Mouse (Mus musculus): Measurements from ENCODE around the gene Sh2b3. TPM values are rescaled to one million over a fixed set of nuclear protein-coding genes. Genes with fewer than 3 reads are reported as not detected.

Sh2b3 gene
- polyA plus RNA-seq, 1 experiment from 2014 or later, result 6.1 TPM

- ATAC-seq (ENCODE audit: low read depth), result no peak
- Histone ChIP-seq H3K9ac (ENCODE audit: low read depth, low read length) (no peak overlapping the region), H3K4me1 (ENCODE audit: control insufficient read depth, low read depth, low read length) (no peaks in the 10 kb centered on the region), H3K27me3 (ENCODE audit: control insufficient read depth, insufficient read depth, low read depth, low read length) (no peaks in the 10 kb centered on the region), H3K36me3 (ENCODE audit: control insufficient read depth, insufficient read depth) (peaks cover 33% of the 10 kb centered on the region), H3K9me3 (replicated peaks; ENCODE audit: control insufficient read depth, low read length) (no peaks in the 10 kb centered on the region), H3K4me2 (ENCODE audit: low read depth, low read length) (no peak overlapping the region), H3K27ac (ENCODE audit: low read length) (no peak overlapping the region), H3K4me3 (ENCODE audit: low read depth, low read length) (no peak overlapping the region)
- 77% methylated on average over 8 of the region's 8 CpGs for WGBS (ENCODE audit: insufficient replicate concordance)
Observed at GRCm38 (mm10) chr5:121815867-121816380, 21.5 kb downstream of the Sh2b3 start.

GRCm38 (mm10) chr5:121815067-121815466, 22.4 kb downstream of the Sh2b3 start:
- H3K4me3 ChIP-seq (ENCODE audit: low read depth, low read length), result no peak overlapping the region
- no peak for ATAC-seq (ENCODE audit: low read depth)
- H3K27ac ChIP-seq (ENCODE audit: low read length), result no peak overlapping the region
- WGBS (ENCODE audit: insufficient replicate concordance), result 45% methylated on average over 3 of the region's 3 CpGs
- no peaks in the 10 kb centered on the region for H3K27me3 ChIP-seq (ENCODE audit: control insufficient read depth, insufficient read depth, low read depth, low read length)
- no peaks in the 10 kb centered on the region for H3K4me1 ChIP-seq (ENCODE audit: control insufficient read depth, low read depth, low read length)
- H3K9ac ChIP-seq (ENCODE audit: low read depth, low read length), result no peak overlapping the region
- H3K4me2 ChIP-seq (ENCODE audit: low read depth, low read length), result no peak overlapping the region
- H3K9me3 ChIP-seq (replicated peaks; ENCODE audit: control insufficient read depth, low read length), result no peaks in the 10 kb centered on the region
- peaks cover 36% of the 10 kb centered on the region for H3K36me3 ChIP-seq (ENCODE audit: control insufficient read depth, insufficient read depth)

- Histone ChIP-seq H3K9me3 (replicated peaks; ENCODE audit: control insufficient read depth, low read length) (no peaks in the 10 kb centered on the region), H3K27me3 (ENCODE audit: control insufficient read depth, insufficient read depth, low read depth, low read length) (no peaks in the 10 kb centered on the region), H3K4me1 (ENCODE audit: control insufficient read depth, low read depth, low read length) (no peaks in the 10 kb centered on the region), H3K27ac (ENCODE audit: low read length) (no peak overlapping the region), H3K4me2 (ENCODE audit: low read depth, low read length) (no peak overlapping the region), H3K36me3 (ENCODE audit: control insufficient read depth, insufficient read depth) (peaks cover 35% of the 10 kb centered on the region), H3K4me3 (ENCODE audit: low read depth, low read length) (no peak overlapping the region), H3K9ac (ENCODE audit: low read depth, low read length) (no peak overlapping the region)
- ATAC-seq (ENCODE audit: low read depth), result no peak
- WGBS (ENCODE audit: insufficient replicate concordance), result 88% methylated on average over 10 of the region's 10 CpGs
Observed at GRCm38 (mm10) chr5:121813744-121814143, 23.7 kb downstream of the Sh2b3 start.

DNA sequence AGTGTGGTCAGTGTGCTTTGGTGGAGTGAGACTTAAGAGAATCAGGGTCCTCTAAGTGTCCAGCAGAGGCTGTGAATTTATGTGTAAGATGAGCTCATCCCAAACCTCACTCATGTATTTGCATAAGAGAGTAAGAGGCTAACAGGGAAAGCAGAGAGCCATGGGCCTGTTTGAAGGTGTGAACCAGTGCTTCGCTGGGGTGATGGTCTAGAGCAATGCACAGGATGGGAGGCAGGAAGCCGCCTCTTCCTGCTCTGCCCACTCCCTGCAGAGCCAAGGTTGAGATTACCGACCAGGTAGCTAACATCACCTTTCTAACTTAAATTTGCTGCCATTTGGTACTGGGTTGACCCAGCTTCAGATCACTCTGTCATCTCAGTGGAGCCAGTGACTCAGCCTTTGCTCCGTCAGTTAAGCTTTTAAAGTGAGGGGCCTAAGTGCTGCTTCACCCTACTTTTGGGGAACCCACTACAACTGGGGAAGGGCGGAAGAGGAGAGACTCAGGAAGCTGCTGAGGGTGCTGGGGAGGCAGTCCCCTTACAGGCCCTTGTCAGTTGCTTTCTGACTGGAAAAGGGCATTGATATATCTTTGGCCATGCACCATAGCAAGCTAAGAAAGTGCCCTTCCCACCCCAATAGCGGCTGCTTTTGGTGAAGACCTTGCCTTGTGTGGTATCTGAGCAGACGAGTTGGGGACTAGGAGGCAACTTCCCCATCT, 24.8 kb downstream of the Sh2b3 start:
- no peak for ATAC-seq (ENCODE audit: low read depth)
- Histone ChIP-seq H3K27ac (ENCODE audit: low read length) (no peak overlapping the region), H3K9ac (ENCODE audit: low read depth, low read length) (no peak overlapping the region), H3K27me3 (ENCODE audit: control insufficient read depth, insufficient read depth, low read depth, low read length) (no peaks in the 10 kb centered on the region), H3K4me3 (ENCODE audit: low read depth, low read length) (no peak overlapping the region), H3K36me3 (ENCODE audit: control insufficient read depth, insufficient read depth) (peaks cover 24% of the 10 kb centered on the region), H3K4me1 (ENCODE audit: control insufficient read depth, low read depth, low read length) (no peaks in the 10 kb centered on the region), H3K9me3 (replicated peaks; ENCODE audit: control insufficient read depth, low read length) (no peaks in the 10 kb centered on the region), H3K4me2 (ENCODE audit: low read depth, low read length) (no peak overlapping the region)
- 61% methylated on average over 7 of the region's 7 CpGs for WGBS (ENCODE audit: insufficient replicate concordance)

DNA sequence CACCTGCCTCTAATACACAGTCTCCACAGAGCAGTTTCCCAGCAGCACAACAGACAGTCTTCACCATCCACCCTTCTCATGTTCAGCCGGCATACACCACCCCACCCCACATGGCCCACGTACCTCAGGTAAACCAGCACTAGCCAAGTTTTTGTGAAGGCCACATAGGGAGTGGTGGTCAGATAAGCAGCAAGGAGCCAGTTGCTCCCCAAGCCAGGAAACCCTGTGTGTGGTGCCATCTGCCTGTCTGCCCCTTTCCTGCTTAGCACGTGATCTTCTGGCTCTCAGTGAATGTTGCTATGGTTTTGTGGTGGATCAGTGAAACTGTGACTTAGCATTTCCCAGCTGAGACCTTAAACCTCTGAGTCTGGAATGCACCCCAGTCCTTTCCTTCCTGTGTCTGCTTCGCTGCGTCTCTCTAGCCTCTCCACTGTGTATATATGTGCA, 25.9 kb downstream of the Sh2b3 start:
- H3K27ac ChIP-seq (ENCODE audit: low read length), result no peak overlapping the region
- no peaks in the 10 kb centered on the region for H3K27me3 ChIP-seq (ENCODE audit: control insufficient read depth, insufficient read depth, low read depth, low read length)
- no peaks in the 10 kb centered on the region for H3K9me3 ChIP-seq (replicated peaks; ENCODE audit: control insufficient read depth, low read length)
- H3K4me3 ChIP-seq (ENCODE audit: low read depth, low read length), result no peak overlapping the region
- H3K4me2 ChIP-seq (ENCODE audit: low read depth, low read length), result no peak overlapping the region
- no peak overlapping the region for H3K9ac ChIP-seq (ENCODE audit: low read depth, low read length)
- peaks cover 13% of the 10 kb centered on the region for H3K36me3 ChIP-seq (ENCODE audit: control insufficient read depth, insufficient read depth)
- 36% methylated on average over 5 of the region's 5 CpGs for WGBS (ENCODE audit: insufficient replicate concordance)
- ATAC-seq (ENCODE audit: low read depth), result no peak; the same call in 1 of the 2 replicates
- no peaks in the 10 kb centered on the region for H3K4me1 ChIP-seq (ENCODE audit: control insufficient read depth, low read depth, low read length)

- peaks cover 14% of the 10 kb centered on the region for H3K36me3 ChIP-seq (ENCODE audit: control insufficient read depth, insufficient read depth)
- H3K4me1 ChIP-seq (ENCODE audit: control insufficient read depth, low read depth, low read length), result no peaks in the 10 kb centered on the region
- no peaks in the 10 kb centered on the region for H3K27me3 ChIP-seq (ENCODE audit: control insufficient read depth, insufficient read depth, low read depth, low read length)
- ATAC-seq (ENCODE audit: low read depth), result no peak
- no peaks in the 10 kb centered on the region for H3K9me3 ChIP-seq (replicated peaks; ENCODE audit: control insufficient read depth, low read length)
- no peak overlapping the region for H3K27ac ChIP-seq (ENCODE audit: low read length)
- no peak overlapping the region for H3K9ac ChIP-seq (ENCODE audit: low read depth, low read length)
- no peak overlapping the region for H3K4me2 ChIP-seq (ENCODE audit: low read depth, low read length)
- H3K4me3 ChIP-seq (ENCODE audit: low read depth, low read length), result no peak overlapping the region
- 75% methylated on average over 17 of the region's 17 CpGs for WGBS (ENCODE audit: insufficient replicate concordance)
Observed at GRCm38 (mm10) chr5:121810331-121811151, 26.9 kb downstream of the Sh2b3 start.

GRCm38 (mm10) chr5:121809667-121810224, 27.7 kb downstream of the Sh2b3 start:
- no peak overlapping the region for H3K4me3 ChIP-seq (ENCODE audit: low read depth, low read length)
- 57% methylated on average over 5 of the region's 5 CpGs for WGBS (ENCODE audit: insufficient replicate concordance)
- H3K4me2 ChIP-seq (ENCODE audit: low read depth, low read length), result no peak overlapping the region
- no peaks in the 10 kb centered on the region for H3K27me3 ChIP-seq (ENCODE audit: control insufficient read depth, insufficient read depth, low read depth, low read length)
- H3K27ac ChIP-seq (ENCODE audit: low read length), result no peak overlapping the region
- H3K4me1 ChIP-seq (ENCODE audit: control insufficient read depth, low read depth, low read length), result no peaks in the 10 kb centered on the region
- peaks cover 14% of the 10 kb centered on the region for H3K36me3 ChIP-seq (ENCODE audit: control insufficient read depth, insufficient read depth)
- ATAC-seq (ENCODE audit: low read depth), result no peak
- H3K9me3 ChIP-seq (replicated peaks; ENCODE audit: control insufficient read depth, low read length), result no peaks in the 10 kb centered on the region
- no peak overlapping the region for H3K9ac ChIP-seq (ENCODE audit: low read depth, low read length)

DNA sequence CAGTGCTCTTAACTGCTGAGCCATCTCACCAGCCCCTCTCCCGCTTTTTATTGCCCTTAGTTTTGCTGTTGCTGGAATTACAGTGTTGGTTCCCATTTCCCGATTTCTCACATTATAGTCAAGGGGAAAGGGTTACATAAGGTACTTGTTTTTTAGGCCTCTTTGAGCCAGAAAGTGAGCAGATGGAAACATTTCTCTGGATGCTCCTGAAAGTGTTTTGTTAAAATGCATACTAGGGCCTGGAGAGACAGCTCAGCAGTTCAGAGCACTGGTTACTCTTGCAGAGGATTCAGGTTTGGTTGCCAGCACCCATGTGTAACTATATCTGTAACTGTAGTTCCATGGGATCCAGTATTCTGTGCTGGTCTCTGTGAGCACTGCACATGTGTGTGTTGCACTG, 29.2 kb downstream of the Sh2b3 start:
- H3K4me2 ChIP-seq (ENCODE audit: low read depth, low read length), result no peak overlapping the region

More for the DNA sequence above, 29.2 kb downstream of the Sh2b3 start:
- no peaks in the 10 kb centered on the region for H3K4me1 ChIP-seq (ENCODE audit: control insufficient read depth, low read depth, low read length)
- H3K27ac ChIP-seq (ENCODE audit: low read length), result no peak overlapping the region
- ATAC-seq (ENCODE audit: low read depth), result no peak
- peaks cover 16% of the 10 kb centered on the region for H3K36me3 ChIP-seq (ENCODE audit: control insufficient read depth, insufficient read depth)
- 90% methylated on average over 2 of the region's 2 CpGs for WGBS (ENCODE audit: insufficient replicate concordance)
- no peak overlapping the region for H3K4me3 ChIP-seq (ENCODE audit: low read depth, low read length)
- H3K9me3 ChIP-seq (replicated peaks; ENCODE audit: control insufficient read depth, low read length), result no peaks in the 10 kb centered on the region
- H3K9ac ChIP-seq (ENCODE audit: low read depth, low read length), result no peak overlapping the region
- no peaks in the 10 kb centered on the region for H3K27me3 ChIP-seq (ENCODE audit: control insufficient read depth, insufficient read depth, low read depth, low read length)
